Mouse (Mus musculus): ENCODE data around the gene Tanc2. TPM values are rescaled to one million over a fixed set of nuclear protein-coding genes. Genes with fewer than 3 reads are reported as not detected.

The Tanc2 gene
- polyA plus RNA-seq, 1 experiment from 2014 or later: 2.9 TPM

DNA sequence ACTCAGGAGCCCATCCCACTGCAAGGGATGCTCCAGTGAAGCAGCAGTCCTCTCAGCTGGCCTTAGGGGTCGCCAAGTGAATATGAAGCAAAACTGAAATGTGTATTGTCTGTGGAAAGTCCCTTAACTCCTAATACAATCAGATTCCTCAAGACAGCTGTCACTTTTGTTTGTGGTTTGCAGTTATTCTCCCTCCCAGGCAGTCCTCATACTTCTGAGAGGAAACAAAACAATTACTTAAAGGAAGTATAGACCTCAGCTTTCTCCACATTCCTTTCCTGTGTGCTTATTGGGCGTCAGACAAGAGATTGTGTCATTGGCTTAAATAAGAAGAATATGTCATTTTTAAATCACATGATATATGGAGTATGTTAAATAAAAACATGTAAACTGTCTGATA lies 311.7 kb downstream of the Tanc2 start:
- H3K27ac ChIP-seq (replicated peaks): no peak overlapping the region
- H3K9me3 ChIP-seq (ENCODE audit: control insufficient read depth, low read length): no peaks in the 10 kb centered on the region
- TF ChIP-seq CTCF (IDR thresholded peaks at IDR 0.05; ENCODE audit: low read depth) (no peak), EP300 (optimal IDR thresholded peaks at IDR 0.05) (no peak)
- no peaks in the 10 kb centered on the region for H3K27me3 ChIP-seq (ENCODE audit: control insufficient read depth, insufficient read depth, low read length)
- DNase-seq (ENCODE audit: low spot score): no peak
- no peak overlapping the region for H3K4me2 ChIP-seq (replicated peaks; ENCODE audit: low read depth)
- ATAC-seq (ENCODE audit: low FRiP score, low TSS enrichment): peak; percentile 68; the same call in 1 of the 2 replicates
- WGBS: 54% methylated on average over 2 of the region's 2 CpGs
- H3K4me1 ChIP-seq (replicated peaks; ENCODE audit: control insufficient read depth, insufficient read depth): no peaks in the 10 kb centered on the region
- no peak overlapping the region for H3K9ac ChIP-seq (ENCODE audit: low read length)
- H3K36me3 ChIP-seq (ENCODE audit: control insufficient read depth, insufficient read depth, low read length): no peaks in the 10 kb centered on the region
- no peak overlapping the region for H3K4me3 ChIP-seq (ENCODE audit: low read depth, low read length)

DNA sequence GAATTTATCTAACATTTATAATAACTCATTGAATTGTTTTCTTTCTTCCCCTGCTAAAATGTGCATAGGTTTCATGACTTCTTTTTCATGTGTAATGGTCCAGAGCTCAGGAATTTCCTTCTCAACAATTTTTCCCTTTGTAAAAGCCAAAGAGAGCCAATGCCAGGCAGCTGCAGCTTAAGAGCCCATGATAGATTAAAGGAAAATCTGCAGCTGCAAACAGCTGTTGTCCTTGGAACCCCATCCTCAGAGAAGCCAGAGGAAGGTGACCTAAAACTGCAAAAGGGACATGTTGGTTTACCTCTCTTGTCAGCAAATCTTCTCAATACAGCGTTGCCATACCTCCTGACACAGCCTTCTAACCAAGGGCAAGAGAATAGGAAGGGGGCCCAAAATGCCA lies 313.2 kb downstream of the Tanc2 start:
- Histone ChIP-seq H3K27ac (replicated peaks) (no peak overlapping the region), H3K36me3 (ENCODE audit: control insufficient read depth, insufficient read depth, low read length) (no peaks in the 10 kb centered on the region), H3K9me3 (ENCODE audit: control insufficient read depth, low read length) (no peaks in the 10 kb centered on the region), H3K4me3 (ENCODE audit: low read depth, low read length) (no peak overlapping the region), H3K9ac (ENCODE audit: low read length) (no peak overlapping the region), H3K27me3 (ENCODE audit: control insufficient read depth, insufficient read depth, low read length) (no peaks in the 10 kb centered on the region), H3K4me1 (replicated peaks; ENCODE audit: control insufficient read depth, insufficient read depth) (no peaks in the 10 kb centered on the region), H3K4me2 (replicated peaks; ENCODE audit: low read depth) (no peak overlapping the region)
- WGBS: 70% methylated on average over 1 of the region's 1 CpGs
- TF ChIP-seq CTCF (IDR thresholded peaks at IDR 0.05; ENCODE audit: low read depth) (no peak), EP300 (optimal IDR thresholded peaks at IDR 0.05) (no peak)
- ATAC-seq (ENCODE audit: low FRiP score, low TSS enrichment): no peak
- no peak for DNase-seq (ENCODE audit: low spot score)

DNA sequence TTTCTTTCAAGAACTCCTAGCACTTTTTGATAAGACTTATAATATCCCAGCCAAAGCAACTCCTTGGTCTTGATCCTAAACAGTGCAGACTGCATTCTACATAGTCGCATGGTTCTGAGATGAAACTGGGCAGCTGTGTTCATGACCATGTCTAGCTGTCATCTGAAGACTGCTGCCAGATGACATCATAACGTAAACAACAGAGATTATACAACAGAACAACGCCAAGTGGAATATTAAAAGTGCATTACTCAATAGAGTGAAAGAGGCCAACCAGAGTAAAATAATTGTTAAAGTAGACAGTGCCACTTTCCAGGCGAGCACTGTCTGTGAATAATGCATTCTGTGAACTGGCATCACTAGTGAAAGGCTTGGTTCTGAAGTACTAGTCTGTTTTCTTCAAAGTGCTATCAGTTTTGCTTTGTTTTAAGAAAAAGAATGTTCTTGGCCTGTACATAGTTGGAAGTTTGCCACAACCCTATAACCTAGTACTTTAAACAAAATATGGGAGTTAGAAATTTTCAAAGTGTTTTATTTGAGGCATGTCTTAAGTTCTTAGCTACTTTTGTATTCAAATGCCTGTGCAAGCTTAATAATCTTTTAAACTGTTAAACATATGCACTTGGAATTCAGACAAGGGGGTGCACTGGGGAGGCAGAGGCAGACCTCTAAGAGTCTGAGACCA lies 315.9 kb downstream of the Tanc2 start:
- no peaks in the 10 kb centered on the region for H3K36me3 ChIP-seq (ENCODE audit: control insufficient read depth, insufficient read depth, low read length)
- 27% methylated on average over 4 of the region's 4 CpGs for WGBS
- H3K4me2 ChIP-seq (replicated peaks; ENCODE audit: low read depth): no peak overlapping the region
- no peaks in the 10 kb centered on the region for H3K27me3 ChIP-seq (ENCODE audit: control insufficient read depth, insufficient read depth, low read length)
- TF ChIP-seq EP300 (optimal IDR thresholded peaks at IDR 0.05): no peak
- no peak for TF ChIP-seq CTCF (IDR thresholded peaks at IDR 0.05; ENCODE audit: low read depth)
- no peak overlapping the region for H3K4me3 ChIP-seq (ENCODE audit: low read depth, low read length)
- DNase-seq (ENCODE audit: low spot score): no peak
- peak overlapping the region; percentile 25; the same call in 1 of the 2 replicates for H3K27ac ChIP-seq (replicated peaks)
- no peaks in the 10 kb centered on the region for H3K9me3 ChIP-seq (ENCODE audit: control insufficient read depth, low read length)
- ATAC-seq (ENCODE audit: low FRiP score, low TSS enrichment): peak; percentile 91
- H3K4me1 ChIP-seq (replicated peaks; ENCODE audit: control insufficient read depth, insufficient read depth): no peaks in the 10 kb centered on the region
- no peak overlapping the region for H3K9ac ChIP-seq (ENCODE audit: low read length)

DNA sequence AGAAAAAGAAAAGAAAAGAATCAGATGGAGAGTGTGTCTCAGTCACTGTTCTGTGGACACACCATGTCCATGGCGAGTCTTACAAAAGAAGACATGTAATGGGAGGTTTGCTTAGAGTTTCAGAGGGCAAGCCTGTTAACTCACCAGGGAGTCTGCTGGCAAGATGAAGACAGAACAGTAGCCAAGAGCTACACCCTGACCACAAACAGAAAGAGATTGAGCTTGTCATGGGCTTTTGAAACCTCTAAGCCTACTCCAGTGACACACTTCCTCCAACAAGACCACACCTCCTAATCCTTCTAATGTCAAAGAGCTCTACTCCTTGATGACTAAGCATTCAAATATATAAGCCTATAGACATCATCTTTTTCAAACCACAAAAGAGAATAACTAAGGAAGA lies 317.6 kb downstream of the Tanc2 start:
- Histone ChIP-seq H3K4me3 (ENCODE audit: low read depth, low read length) (no peak overlapping the region), H3K36me3 (ENCODE audit: control insufficient read depth, insufficient read depth, low read length) (no peaks in the 10 kb centered on the region), H3K9ac (ENCODE audit: low read length) (no peak overlapping the region), H3K27me3 (ENCODE audit: control insufficient read depth, insufficient read depth, low read length) (no peaks in the 10 kb centered on the region), H3K4me1 (replicated peaks; ENCODE audit: control insufficient read depth, insufficient read depth) (no peaks in the 10 kb centered on the region), H3K4me2 (replicated peaks; ENCODE audit: low read depth) (no peak overlapping the region), H3K9me3 (ENCODE audit: control insufficient read depth, low read length) (no peaks in the 10 kb centered on the region), H3K27ac (replicated peaks) (no peak overlapping the region)
- TF ChIP-seq CTCF (IDR thresholded peaks at IDR 0.05; ENCODE audit: low read depth) (no peak), EP300 (optimal IDR thresholded peaks at IDR 0.05) (no peak)
- DNase-seq (ENCODE audit: low spot score) (no peak), ATAC-seq (ENCODE audit: low FRiP score, low TSS enrichment) (no peak)
- 96% methylated on average over 1 of the region's 1 CpGs for WGBS

DNA sequence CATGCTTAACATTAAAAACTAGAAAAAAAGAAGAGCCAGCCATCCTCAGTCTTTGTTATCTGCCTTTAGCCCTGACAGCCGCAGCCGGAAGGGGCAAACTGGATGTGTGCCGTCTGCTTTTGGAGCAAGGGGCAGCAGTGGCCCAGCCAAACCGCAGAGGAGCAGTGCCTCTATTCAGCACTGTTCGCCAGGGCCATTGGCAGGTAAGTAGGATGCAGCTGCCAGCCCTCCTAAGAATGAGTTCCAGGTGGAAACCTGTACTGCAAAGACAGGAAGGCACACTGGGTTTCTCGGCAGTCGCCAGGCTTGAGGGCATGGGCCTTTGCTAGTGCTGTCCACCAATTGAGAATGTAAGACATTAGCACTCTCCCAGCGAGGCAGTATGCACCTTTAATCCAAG lies 319.1 kb downstream of the Tanc2 start:
- WGBS: 90% methylated on average over 8 of the region's 8 CpGs

DNA sequence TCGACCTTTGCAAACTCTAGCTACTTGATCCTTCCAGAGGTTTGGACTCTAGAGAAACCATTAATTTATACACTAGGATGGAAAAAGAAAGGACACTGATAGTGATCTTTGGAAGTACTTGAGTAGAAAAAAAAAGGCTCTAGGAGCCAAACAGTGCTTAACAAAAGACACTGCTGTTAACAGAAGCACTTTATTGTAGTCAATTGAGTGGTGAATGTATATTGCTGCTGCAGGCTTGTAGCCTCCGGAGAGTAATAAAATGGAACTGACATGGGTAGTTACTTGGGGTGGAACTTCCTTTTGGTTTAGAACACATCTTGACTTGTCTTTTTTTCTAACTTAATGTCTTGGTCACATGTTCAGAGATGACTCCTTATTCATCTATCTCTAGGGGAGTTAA lies 319.8 kb downstream of the Tanc2 start:
- H3K4me2 ChIP-seq (replicated peaks; ENCODE audit: low read depth): no peak overlapping the region
- H3K9ac ChIP-seq (ENCODE audit: low read length): no peak overlapping the region
- H3K27ac ChIP-seq (replicated peaks): no peak overlapping the region
- no peaks in the 10 kb centered on the region; the same call in 1 of the 2 replicates for H3K36me3 ChIP-seq (ENCODE audit: control insufficient read depth, insufficient read depth, low read length)
- no peak for DNase-seq (ENCODE audit: low spot score)
- no peaks in the 10 kb centered on the region for H3K9me3 ChIP-seq (ENCODE audit: control insufficient read depth, low read length)
- no peak overlapping the region for H3K4me3 ChIP-seq (ENCODE audit: low read depth, low read length)
- WGBS: 59% methylated on average over 2 of the region's 2 CpGs
- H3K27me3 ChIP-seq (ENCODE audit: control insufficient read depth, insufficient read depth, low read length): no peaks in the 10 kb centered on the region
- no peaks in the 10 kb centered on the region for H3K4me1 ChIP-seq (replicated peaks; ENCODE audit: control insufficient read depth, insufficient read depth)
- no peak for TF ChIP-seq CTCF (IDR thresholded peaks at IDR 0.05; ENCODE audit: low read depth)
- no peak for TF ChIP-seq EP300 (optimal IDR thresholded peaks at IDR 0.05)
- ATAC-seq (ENCODE audit: low FRiP score, low TSS enrichment): no peak

More for the DNA sequence above, 319.1 kb downstream of the Tanc2 start:
- no peak overlapping the region for H3K27ac ChIP-seq (replicated peaks)
- H3K9ac ChIP-seq (ENCODE audit: low read length): no peak overlapping the region
- H3K4me1 ChIP-seq (replicated peaks; ENCODE audit: control insufficient read depth, insufficient read depth): no peaks in the 10 kb centered on the region
- TF ChIP-seq CTCF (IDR thresholded peaks at IDR 0.05; ENCODE audit: low read depth) (no peak), EP300 (optimal IDR thresholded peaks at IDR 0.05) (no peak)
- H3K4me2 ChIP-seq (replicated peaks; ENCODE audit: low read depth): no peak overlapping the region
- H3K9me3 ChIP-seq (ENCODE audit: control insufficient read depth, low read length): no peaks in the 10 kb centered on the region
- no peaks in the 10 kb centered on the region for H3K27me3 ChIP-seq (ENCODE audit: control insufficient read depth, insufficient read depth, low read length)
- no peak for ATAC-seq (ENCODE audit: low FRiP score, low TSS enrichment)
- DNase-seq (ENCODE audit: low spot score): no peak
- no peaks in the 10 kb centered on the region; the same call in 1 of the 2 replicates for H3K36me3 ChIP-seq (ENCODE audit: control insufficient read depth, insufficient read depth, low read length)
- H3K4me3 ChIP-seq (ENCODE audit: low read depth, low read length): no peak overlapping the region

Data from stomach, postnatal 0 days (tissue).